Mouse (Mus musculus) CH12.LX (cell line): ENCODE data around the gene Neurod2.

Source experiments
- CHD2 ChIP-seq: IDR thresholded peaks from 2 replicates; pipeline ENCODE4 v1.6.1; 2011; ENCODE audit warnings: low read length, improper control_type of control experiment
- CTCF ChIP-seq, 2 experiments: IDR thresholded peaks in 1 of 2; conservative IDR thresholded peaks in 1 of 2; 2 replicates each; pipeline ENCODE4 v1.5.1; 2011 to 2012; ENCODE audit warnings: low read depth in 2 of 2, low read length in 2 of 2, improper control_type of control experiment in 1 of 2, inconsistent platforms in 1 of 2, mild to moderate bottlenecking in 1 of 2, moderate library complexity in 1 of 2
- GABPA ChIP-seq: IDR thresholded peaks from 2 replicates; pipeline ENCODE4 v1.6.1; 2012; ENCODE audit warnings: low read depth, low read length, improper control_type of control experiment, inconsistent platforms; ENCODE audit not compliant: insufficient replicate concordance
- MAX ChIP-seq: IDR thresholded peaks from 2 replicates; pipeline ENCODE4 v1.6.1; 2011; ENCODE audit warnings: low read length, improper control_type of control experiment
- MAZ ChIP-seq: IDR thresholded peaks from 2 replicates; pipeline ENCODE4 v1.6.1; 2012; ENCODE audit warnings: low read depth, mild to moderate bottlenecking, inconsistent platforms, low read length, improper control_type of control experiment, moderate library complexity
- MEF2A ChIP-seq: IDR thresholded peaks from 2 replicates; pipeline ENCODE4 v1.6.1; 2014; ENCODE audit warnings: low read depth, mild to moderate bottlenecking, inconsistent platforms, low read length, improper control_type of control experiment, borderline replicate concordance
- NELFE ChIP-seq: IDR thresholded peaks from 2 replicates; pipeline ENCODE4 v1.6.1; 2011; ENCODE audit warnings: low read depth, low read length, improper control_type of control experiment
- PAX5 ChIP-seq: IDR thresholded peaks from 2 replicates; pipeline ENCODE4 v1.6.1; 2012; ENCODE audit warnings: low read length, inconsistent platforms, mixed read lengths
- POLR2A ChIP-seq: IDR thresholded peaks from 2 replicates; pipeline ENCODE4 v1.6.1; 2011; ENCODE audit warnings: low read depth, mild to moderate bottlenecking, improper control_type of control experiment, low read length

DNA sequence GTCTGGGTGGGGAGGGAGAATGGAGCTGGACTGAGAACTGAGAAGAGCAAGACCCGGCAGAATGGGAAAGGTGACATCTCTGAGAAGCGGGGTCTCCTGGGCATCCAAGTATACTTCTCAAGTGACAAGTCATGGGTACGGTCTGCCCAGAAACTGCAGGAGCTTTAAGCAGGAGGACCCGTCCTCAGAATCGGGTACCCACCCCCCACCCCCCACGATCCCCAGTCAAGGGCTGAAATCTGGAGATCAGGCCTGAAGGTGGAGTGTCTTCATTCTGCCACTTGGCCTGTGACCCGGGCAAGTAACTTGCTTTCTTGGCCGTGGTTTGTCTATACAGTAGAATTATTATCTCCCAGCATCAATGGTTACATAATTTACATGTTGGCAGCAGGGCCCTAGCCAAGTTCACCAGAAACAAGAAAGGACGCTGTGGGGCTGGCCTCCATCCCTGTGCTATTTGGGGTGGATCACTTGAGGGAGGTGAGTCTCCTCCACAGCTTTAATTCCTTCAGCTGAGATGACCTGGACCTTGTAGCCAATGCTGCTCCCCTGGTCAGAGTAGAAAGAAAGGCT lies 34.3 kb downstream of the Neurod2 start:
- TF ChIP-seq PAX5, result no peak
- no peak for TF ChIP-seq NELFE
- TF ChIP-seq MAX, result no peak
- TF ChIP-seq CHD2, result no peak
- TF ChIP-seq MEF2A, result no peak
- no peak for TF ChIP-seq POLR2A
- TF ChIP-seq CTCF (conservative IDR thresholded peaks at IDR 0.05 in 1 of 2, IDR thresholded peaks at IDR 0.05 in 1 of 2; ENCODE audit: low read depth in 2 of 2, low read length in 2 of 2), result no peak
- no peak for TF ChIP-seq MAZ
- TF ChIP-seq GABPA, result no peak
